Mouse (Mus musculus) layer of hippocampus, adult 2 months (tissue): ENCODE measurements around the gene Prl5a1. TPM values are rescaled to one million over a fixed set of nuclear protein-coding genes. Genes with fewer than 3 reads are reported as not detected.

Experiments used
- DNase-seq, 2 experiments: peaks; one replicate each; pipeline ENCODE4 v3.0.0; 2022; ENCODE audit warnings: low spot score in 2 of 2
- H3K27ac ChIP-seq: fragments of 200-600 bp; 2 replicates; pipeline ENCODE4 v1.8.1; 2022
- H3K4me3 ChIP-seq: fragments of 200-600 bp; 2 replicates; pipeline ENCODE4 v1.8.1; 2022; ENCODE audit warnings: mild to moderate bottlenecking
- CTCF ChIP-seq: fragments of 200-600 bp; conservative IDR thresholded peaks from 2 replicates; pipeline ENCODE4 v1.8.1; 2022; ENCODE audit warnings: antibody characterized with exemption, mild to moderate bottlenecking, moderate library complexity
- long read RNA-seq, 2 experiments: library from polyadenylated mRNA; stranded (forward); transcript quantifications; one replicate each; pipeline ENCODE4 v2.0.0; 2021; ENCODE audit warnings: borderline mapping rate in 2 of 2
- total RNA-seq, 2 experiments: library from RNA; stranded (reverse); gene quantifications; 2 replicates each; pipeline ENCODE4 v1.2.3; 2021

The Prl5a1 gene
- total RNA-seq: not detected
- long read RNA-seq, experiment 1: 0 reads
- long read RNA-seq, experiment 2: 0 reads

- TF ChIP-seq CTCF: no peak
- Histone ChIP-seq H3K27ac (no peak within 1 kb of the TSS), H3K4me3 (no peak within 1 kb of the TSS)
- no peak for DNase-seq
Observed at GRCm38 (mm10) chr13:28142184-28142583, at the start of gene Prl5a1. TSS of gene Prl5a1 (plus strand) at chr13:28142484.

GRCm38 (mm10) chr13:28096161-28096560 is 46.1 kb upstream of the Prl5a1 start:
- Histone ChIP-seq H3K4me3 (no peak overlapping the region), H3K27ac (no peak overlapping the region)
- TF ChIP-seq CTCF: no peak
- no peak for DNase-seq

- DNase-seq: no peak
- no peak overlapping the region for H3K27ac ChIP-seq
- H3K4me3 ChIP-seq: no peak overlapping the region
- no peak for TF ChIP-seq CTCF
Observed at GRCm38 (mm10) chr13:28108536-28108935, 33.7 kb upstream of the Prl5a1 start.

- no peak overlapping the region for H3K4me3 ChIP-seq
- TF ChIP-seq CTCF: no peak
- no peak overlapping the region for H3K27ac ChIP-seq
- DNase-seq: no peak
Observed at GRCm38 (mm10) chr13:28132781-28133180, 9.5 kb upstream of the Prl5a1 start.

GRCm38 (mm10) chr13:28135790-28136189 is 6.5 kb upstream of the Prl5a1 start:
- no peak overlapping the region for H3K27ac ChIP-seq
- H3K4me3 ChIP-seq: no peak overlapping the region
- no peak for DNase-seq
- TF ChIP-seq CTCF: no peak

Other genes with a start within 250 kb of the Prl5a1 start
- not detected for gene Prl4a1, start 126.3 kb upstream of the Prl5a1 start, total RNA-seq
- gene Gm11361, start 115.0 kb downstream of the Prl5a1 start, total RNA-seq: 10 to 100 TPM; 54.2 to 70.9 TPM